Mouse (Mus musculus) urinary bladder, postnatal 0 days (tissue): ENCODE results near the gene Bcl6b. TPM values are rescaled to one million over a fixed set of nuclear protein-coding genes. Genes with fewer than 3 reads are reported as not detected.

ENCODE experiments used
- microRNA counts: library from miRNA; unstranded; fragments of <30 nt; microRNA quantifications from one replicate; lab custom pipeline; 2016
- microRNA-seq: library from miRNA; unstranded; fragments of <30 nt; microRNA quantifications from one replicate; pipeline ENCODE4, GENCODE M21; 2016
- polyA plus RNA-seq: library from polyadenylated mRNA; unstranded; fragments of >200 nt; fragmentation: Nextera tagmentation; extraction: Ambion mirVana; gene quantifications from 2 replicates; pipeline ENCODE4 v1.2.1, GENCODE M21; 2015

Bcl6b gene
- 3.7 and 4.7 TPM in 2 replicates for polyA plus RNA-seq

GRCm38 (mm10) chr11:70229260-70230010, at the start of gene Bcl6b:
Gene Bcl6b (minus strand): TSS chr11:70229798.

GRCm38 (mm10) chr11:70254931-70255531, 25.4 kb upstream of the Bcl6b start, which contains the start of gene Alox12:
Gene Alox12 (minus strand): TSS chr11:70255353.

GRCm38 (mm10) chr11:70239541-70240279, 10.1 kb upstream of the Bcl6b start, which contains the start of the genes Gm21988 and Rnasek:
Gene Gm21988 (minus strand): TSS chr11:70239830.
Gene Rnasek (minus strand): TSS chr11:70239842.

GRCm38 (mm10) chr11:70237457-70238167, 8.0 kb upstream of the Bcl6b start, which contains the start of gene 0610010K14Rik:
Gene 0610010K14Rik (minus strand): TSS chr11:70237914.

GRCm38 (mm10) chr11:70220731-70221602, 8.6 kb downstream of the Bcl6b start, which contains the start of gene Slc16a13:
Gene Slc16a13 (minus strand): TSS chr11:70221064.

GRCm38 (mm10) chr11:70212423-70212822, 17.2 kb downstream of the Bcl6b start, which contains the start of gene Slc16a11:
Gene Slc16a11 (plus strand): TSS chr11:70212752.

MicroRNA genes within 50 kb of the gene (microRNA counts, 519-probe panel; counts per million panel counts)
- 2,976 counts per million, percentile 46 among the panel's probes with 10 or more counts for microRNA mmu-miR-195 (lab: Ali Mortazavi, UCI)
- microRNA mmu-miR-497 (lab: Ali Mortazavi, UCI), result 2,929 counts per million, percentile 44 among the panel's probes with 10 or more counts

Small RNA genes within 50 kb of the gene (microRNA-seq; reads per million reads assigned to microRNA genes)
- gene Mir195a (4,110 reads per million, percentile 87 among the genes with 10 or more reads in this experiment), gene Mir497 (not detected), gene Mir497b (not detected)

Other genes starting within 250 kb of the Bcl6b start
- 17.5 and 18.5 TPM in 2 replicates for gene Ctdnep1, start 248.6 kb downstream of the Bcl6b start, polyA plus RNA-seq
- 83.8 and 90.4 TPM in 2 replicates for gene Elp5, start 247.3 kb downstream of the Bcl6b start, polyA plus RNA-seq
- gene Gabarap, start 238.7 kb downstream of the Bcl6b start, polyA plus RNA-seq, result 483 and 506 TPM in 2 replicates
- 46.2 and 46.3 TPM in 2 replicates for gene Phf23, start 234.0 kb downstream of the Bcl6b start, polyA plus RNA-seq
- 13.4 and 13.8 TPM in 2 replicates for gene Dvl2, start 229.2 kb downstream of the Bcl6b start, polyA plus RNA-seq
- 89.2 and 94.2 TPM in 2 replicates for gene Acadvl, start 214.4 kb downstream of the Bcl6b start, polyA plus RNA-seq
- gene Dlg4, start 212.9 kb downstream of the Bcl6b start, polyA plus RNA-seq, result 4.8 and 5.2 TPM in 2 replicates
- 0.23 and 0.55 TPM in 2 replicates for gene Asgr1, start 175.7 kb downstream of the Bcl6b start, polyA plus RNA-seq
- not detected in 2 replicates for gene Asgr2, start 137.2 kb downstream of the Bcl6b start, polyA plus RNA-seq
- 0.58 and 0.90 TPM in 2 replicates for gene Mgl2, start 99.5 kb downstream of the Bcl6b start, polyA plus RNA-seq
- 1.6 and 2.0 TPM in 2 replicates for gene Clec10a, start 73.6 kb downstream of the Bcl6b start, polyA plus RNA-seq
- 0.87 and 1.5 TPM in 2 replicates for gene Slc16a11, start 17.0 kb downstream of the Bcl6b start, polyA plus RNA-seq
- 3.1 and 4.4 TPM in 2 replicates for gene Slc16a13, start 8.7 kb downstream of the Bcl6b start, polyA plus RNA-seq
- 95.7 and 103 TPM in 2 replicates for gene 0610010K14Rik, start 8.1 kb upstream of the Bcl6b start, polyA plus RNA-seq
- gene Gm21988, start 10.0 kb upstream of the Bcl6b start, polyA plus RNA-seq, result 6.7 and 7.6 TPM in 2 replicates
- gene Rnasek, start 10.0 kb upstream of the Bcl6b start, polyA plus RNA-seq, result 285 and 308 TPM in 2 replicates
- gene Alox12, start 25.6 kb upstream of the Bcl6b start, polyA plus RNA-seq, result 2.3 and 3.6 TPM in 2 replicates
- 0.16 and 0.17 TPM in 2 replicates for gene Alox12e, start 92.8 kb upstream of the Bcl6b start, polyA plus RNA-seq
- 0.71 and 1.2 TPM in 2 replicates for gene Alox15, start 122.2 kb upstream of the Bcl6b start, polyA plus RNA-seq
- gene Pelp1, start 180.2 kb upstream of the Bcl6b start, polyA plus RNA-seq, result 13.3 and 16.2 TPM in 2 replicates
- 8.3 and 12.3 TPM in 2 replicates for gene Arrb2, start 202.8 kb upstream of the Bcl6b start, polyA plus RNA-seq
- gene Med11, start 222.1 kb upstream of the Bcl6b start, polyA plus RNA-seq, result 25.1 and 27.3 TPM in 2 replicates
- gene Zmynd15, start 229.6 kb upstream of the Bcl6b start, polyA plus RNA-seq, result 0.55 and 0.74 TPM in 2 replicates
- gene Cxcl16, start 230.2 kb upstream of the Bcl6b start, polyA plus RNA-seq, result 11.8 and 17.9 TPM in 2 replicates